Mouse (Mus musculus) lung, postnatal 0 days (tissue): ENCODE measurements at regions not wholly inside any gene's neighbourhood (a gene's known extent, or its start where the extent isn't known, plus 50 kb on each side); places are given as distances from the start of the nearest gene placed in this dataset.

Experiments used
- CTCF ChIP-seq: IDR thresholded peaks from 2 replicates; pipeline ENCODE4 v1.5.1; 2016; ENCODE audit warnings: antibody characterized with exemption, mild to moderate bottlenecking
- EP300 ChIP-seq: IDR thresholded peaks from 2 replicates; pipeline ENCODE4 v1.6.1; 2016; ENCODE audit warnings: antibody characterized with exemption, mild to moderate bottlenecking, control low read depth

DNA sequence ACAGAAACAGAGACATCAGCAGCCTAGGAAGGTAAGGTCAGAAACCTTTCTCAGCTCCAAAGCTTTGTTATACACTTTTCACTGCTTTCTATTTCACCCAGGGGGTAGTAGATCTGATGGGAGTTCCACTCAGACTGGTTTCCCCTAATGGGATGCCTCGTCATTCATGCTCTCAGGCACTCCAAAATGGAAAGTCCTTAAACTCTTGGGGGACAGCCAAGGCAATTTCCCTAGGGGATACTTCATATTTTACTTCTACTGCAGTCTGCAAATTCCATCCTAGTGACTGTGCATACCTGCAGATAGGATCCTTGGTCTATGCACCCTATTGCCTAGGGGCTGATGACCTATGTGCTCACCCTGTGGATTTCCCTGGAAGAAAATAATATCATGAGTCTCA is 82.1 kb downstream of the Tnfsf18 start:
- TF ChIP-seq CTCF (no peak), EP300 (no peak)
